Mouse (Mus musculus) sigmoid colon, adult 10 weeks (tissue): ENCODE results near the gene Gm5150. TPM values are rescaled to one million over a fixed set of nuclear protein-coding genes. Genes with fewer than 3 reads are reported as not detected.

Source experiments
- polyA plus RNA-seq: library from polyadenylated mRNA; stranded (reverse); fragments of 350-450 nt; fragmentation: Illumina TruSeq; extraction: RNeasy Lipid Tissue Mini Kit (QIAGEN cat#74804); gene quantifications from one replicate; pipeline ENCODE4 v1.2.3, GENCODE M21; 2014; ENCODE audit warnings: low read depth, low replicate concordance

Gene Gm5150
- 0.38 TPM for polyA plus RNA-seq

GRCm38 (mm10) chr3:16006215-16006614 lies at the start of gene Gm5150:
TSS of gene Gm5150 (minus strand) at chr3:16006437.

Other genes with a start within 250 kb of the Gm5150 start
- gene Sirpb1c, start 157.9 kb downstream of the Gm5150 start, polyA plus RNA-seq, result 0.50 TPM